Mouse (Mus musculus) gastrocnemius, postnatal 36 days (tissue): ENCODE results near the gene 4933424G06Rik. TPM values are rescaled to one million over a fixed set of nuclear protein-coding genes. Genes with fewer than 3 reads are reported as not detected.
A peak's percentile ranks its signal among the peaks of the same experiment; 100 is the strongest.

Source experiments
- DNase-seq, 2 experiments: peaks; one replicate each; pipeline ENCODE4 v3.0.0; 2022
- intact Hi-C: fragments of 180-260 bp; cut with DNase I; formaldehyde crosslinking; loops from one replicate; pipeline ENCODE4 v1.15.1; 2025
- total RNA-seq, 2 experiments: library from RNA; stranded (reverse); gene quantifications; 2 replicates each; pipeline ENCODE4 v1.2.3; 2021

The 4933424G06Rik gene
- total RNA-seq, 2 experiments from 2014 or later, result 0.49 TPM; not detected in 1

- intact Hi-C loops, result no loop called here
- DNase-seq, result no peak
These were observed 1.3 kb upstream of the 4933424G06Rik start for GRCm38 (mm10) chr1:36708626-36709025.

GRCm38 (mm10) chr1:36709055-36709853, 695 bp upstream of the 4933424G06Rik start:
- intact Hi-C loops, result no loop called here

GRCm38 (mm10) chr1:36711104-36711503, 1.2 kb downstream of the 4933424G06Rik start:
- DNase-seq, result no peak
- intact Hi-C loops, result no loop called here

More at GRCm38 (mm10) chr1:36709055-36709853, 695 bp upstream of the 4933424G06Rik start:
- peak in 1 of 2 experiments; percentile 11 for DNase-seq

GRCm38 (mm10) chr1:36714311-36714710, 4.4 kb downstream of the 4933424G06Rik start, which contains the start of gene Actr1b:
Gene Actr1b, minus strand, starts transcription at chr1:36714422.
- intact Hi-C loops, result no loop called here
- DNase-seq, result no peak

GRCm38 (mm10) chr1:36718786-36719185, 8.8 kb downstream of the 4933424G06Rik start:
- DNase-seq, result no peak

GRCm38 (mm10) chr1:36723146-36724056, 13.5 kb downstream of the 4933424G06Rik start:
- DNase-seq, result no peak
- intact Hi-C loops, result no loop called here

More at GRCm38 (mm10) chr1:36718786-36719185, 8.8 kb downstream of the 4933424G06Rik start:
- intact Hi-C loops, result no loop called here

- intact Hi-C loops, result no loop called here
These were observed 14.1 kb downstream of the 4933424G06Rik start for GRCm38 (mm10) chr1:36724057-36724431.

GRCm38 (mm10) chr1:36737300-36737699, 27.4 kb downstream of the 4933424G06Rik start:
- intact Hi-C loops, result no loop called here
- peak; percentile 65 to 76 for DNase-seq

More at GRCm38 (mm10) chr1:36724057-36724431, 14.1 kb downstream of the 4933424G06Rik start:
- no peak for DNase-seq

GRCm38 (mm10) chr1:36739231-36739630, 29.3 kb downstream of the 4933424G06Rik start:
- intact Hi-C loops, result no loop called here
- DNase-seq, result no peak

- intact Hi-C loops, result no loop called here
- DNase-seq, result no peak
These were observed 33.1 kb downstream of the 4933424G06Rik start for GRCm38 (mm10) chr1:36743046-36743445.

GRCm38 (mm10) chr1:36744268-36744944, 34.5 kb downstream of the 4933424G06Rik start:
- DNase-seq, result peak; percentile 21 to 61
- intact Hi-C loops, result no loop called here

- DNase-seq, result no peak
- intact Hi-C loops, result no loop called here
These were observed 35.7 kb downstream of the 4933424G06Rik start for GRCm38 (mm10) chr1:36745661-36746060.

GRCm38 (mm10) chr1:36746452-36746851, 36.5 kb downstream of the 4933424G06Rik start:
- DNase-seq, result no peak
- intact Hi-C loops, result no loop called here

GRCm38 (mm10) chr1:36753932-36754675, 44.2 kb downstream of the 4933424G06Rik start:
- intact Hi-C loops, result no loop called here
- no peak for DNase-seq

GRCm38 (mm10) chr1:36758553-36758952, 48.6 kb downstream of the 4933424G06Rik start:
- intact Hi-C loops, result no loop called here

GRCm38 (mm10) chr1:36759076-36759475, 49.1 kb downstream of the 4933424G06Rik start:
- intact Hi-C loops, result no loop called here
- no peak for DNase-seq

More at GRCm38 (mm10) chr1:36758553-36758952, 48.6 kb downstream of the 4933424G06Rik start:
- DNase-seq, result no peak

- DNase-seq, result no peak
- intact Hi-C loops, result no loop called here
These were observed 50.5 kb downstream of the 4933424G06Rik start for GRCm38 (mm10) chr1:36760401-36760800.

- no peak for DNase-seq
- intact Hi-C loops, result no loop called here
These were observed 51.1 kb downstream of the 4933424G06Rik start for GRCm38 (mm10) chr1:36761061-36761460.

GRCm38 (mm10) chr1:36761568-36761967, 51.6 kb downstream of the 4933424G06Rik start, which contains the start of gene Zap70:
Gene Zap70, plus strand, starts transcription at chr1:36761798.
- intact Hi-C loops, result no loop called here
- no peak for DNase-seq
